Comparison of ENCODE assay signal across 21 mouse cellular contexts in genomic region chr5:89102560-89102959, GRCm38 (mm10).
DNase-seq lines count a peak whose midpoint lies in the region; ATAC-seq and TF ChIP-seq lines count a peak whose summit lies in the region.
"Had no signal": no experiment of that assay in that cellular context is flagged by ENCODE, and none has a peak within 500 bp of the region (broad histone marks: within the 10 kb centered on the region; RNA-seq: fewer than 3 reads in every experiment).

No protein-coding gene starts in this region.

- no peak overlapping the region for H3K4me3 ChIP-seq in heart, embryonic 10.5 days
- H3K4me3 ChIP-seq in midbrain, embryonic 11.5 days (ENCODE audit: low read depth, low read length): no peak overlapping the region
- no peak overlapping the region for H3K4me3 ChIP-seq in midbrain, postnatal 0 days (ENCODE audit: low read depth, low read length)
- H3K4me3 ChIP-seq: embryonic facial prominence, embryonic 12.5 days; forebrain, embryonic 12.5 days; heart, embryonic 15.5 days; hindbrain, embryonic 10.5 days had no signal

- no peak overlapping the region for H3K9ac ChIP-seq in midbrain, embryonic 11.5 days (ENCODE audit: low read length)
- no peak overlapping the region for H3K9ac ChIP-seq in midbrain, postnatal 0 days (replicated peaks; ENCODE audit: low read length, poor library complexity, severe bottlenecking)
- H3K9ac ChIP-seq: embryonic facial prominence, embryonic 12.5 days; forebrain, embryonic 12.5 days; heart, embryonic 15.5 days; hindbrain, embryonic 14.5 days had no signal

- 75% methylated on average over 4 of the region's 4 CpGs for WGBS in heart, embryonic 10.5 days
- 79% methylated on average over 4 of the region's 4 CpGs for WGBS in midbrain, embryonic 11.5 days
- 75% methylated on average over 4 of the region's 4 CpGs for WGBS in midbrain, postnatal 0 days

- TF ChIP-seq CTCF in midbrain, postnatal 0 days (IDR thresholded peaks at IDR 0.05): no peak

- H3K4me2 ChIP-seq in midbrain, embryonic 11.5 days: no peak overlapping the region
- no peak overlapping the region for H3K4me2 ChIP-seq in midbrain, postnatal 0 days (ENCODE audit: low read depth, low read length, poor library complexity, severe bottlenecking)
- H3K4me2 ChIP-seq: embryonic facial prominence, embryonic 12.5 days; forebrain, embryonic 12.5 days; heart, embryonic 11.5 days; heart, embryonic 15.5 days; hindbrain, embryonic 14.5 days had no signal

- no peaks in the 10 kb centered on the region for H3K36me3 ChIP-seq in heart, embryonic 10.5 days
- no peaks in the 10 kb centered on the region for H3K36me3 ChIP-seq in midbrain, embryonic 11.5 days (ENCODE audit: control insufficient read depth, insufficient read depth, low read length)
- no peaks in the 10 kb centered on the region for H3K36me3 ChIP-seq in midbrain, postnatal 0 days (ENCODE audit: insufficient read depth, low read length)
- H3K36me3 ChIP-seq: embryonic facial prominence, embryonic 12.5 days; forebrain, embryonic 12.5 days; heart, embryonic 15.5 days; hindbrain, embryonic 10.5 days had no signal

- H3K27ac ChIP-seq in heart, embryonic 10.5 days: no peak overlapping the region
- H3K27ac ChIP-seq in midbrain, embryonic 11.5 days (ENCODE audit: low read depth, low read length): no peak overlapping the region
- no peak overlapping the region for H3K27ac ChIP-seq in midbrain, postnatal 0 days (ENCODE audit: low read depth, low read length)
- H3K27ac ChIP-seq: embryonic facial prominence, embryonic 12.5 days; forebrain, embryonic 12.5 days; heart, embryonic 15.5 days; hindbrain, embryonic 10.5 days; hindbrain, embryonic 14.5 days had no signal

- peak; percentile 30 for DNase-seq in heart, adult 11 months
- DNase-seq in heart, embryonic 10.5 days (ENCODE audit: low spot score): no peak
- DNase-seq in midbrain, embryonic 11.5 days (ENCODE audit: low spot score, missing footprints): peak; percentile 10
- no peak for DNase-seq in midbrain, postnatal 0 days (ENCODE audit: low spot score)
- peak; percentile 25 to 48 for DNase-seq in layer of hippocampus, postnatal 36 days
- no peak for DNase-seq in lung, postnatal 14 days
- DNase-seq: adrenal gland, adult 2 months; adrenal gland, postnatal 25 days; cerebellum, adult 2 months; cerebellum, postnatal 10 days; embryo, embryonic 11 days; gastrocnemius, postnatal 36 days; heart, adult 18-20 months; heart, postnatal 14 days had no signal

- H3K27me3 ChIP-seq in heart, embryonic 10.5 days (ENCODE audit: insufficient read depth, poor library complexity, severe bottlenecking): no peaks in the 10 kb centered on the region
- H3K27me3 ChIP-seq in midbrain, embryonic 11.5 days (ENCODE audit: control insufficient read depth, insufficient read depth, low read length): no peaks in the 10 kb centered on the region
- H3K27me3 ChIP-seq in midbrain, postnatal 0 days (ENCODE audit: insufficient read depth, low read length): no peaks in the 10 kb centered on the region
- H3K27me3 ChIP-seq: CH12.LX; embryonic facial prominence, embryonic 12.5 days; forebrain, embryonic 12.5 days; heart, embryonic 15.5 days had no signal

- no peak for ATAC-seq in midbrain, embryonic 11.5 days (ENCODE audit: low FRiP score)
- ATAC-seq in midbrain, postnatal 0 days (ENCODE audit: low FRiP score): no peak

- peaks cover 16% of the 10 kb centered on the region; the same call in 1 of the 2 replicates for H3K4me1 ChIP-seq in heart, embryonic 10.5 days
- H3K4me1 ChIP-seq in midbrain, embryonic 11.5 days (ENCODE audit: control insufficient read depth, insufficient read depth, low read length): no peaks in the 10 kb centered on the region
- no peaks in the 10 kb centered on the region for H3K4me1 ChIP-seq in midbrain, postnatal 0 days (ENCODE audit: insufficient read depth, low read length)
- H3K4me1 ChIP-seq: embryonic facial prominence, embryonic 12.5 days; forebrain, embryonic 12.5 days had no signal

- H3K9me3 ChIP-seq in heart, embryonic 10.5 days: no peaks in the 10 kb centered on the region
- no peaks in the 10 kb centered on the region for H3K9me3 ChIP-seq in midbrain, embryonic 11.5 days (ENCODE audit: control insufficient read depth, low read length)
- H3K9me3 ChIP-seq in midbrain, postnatal 0 days (ENCODE audit: low read length): no peaks in the 10 kb centered on the region
- H3K9me3 ChIP-seq: embryonic facial prominence, embryonic 12.5 days; forebrain, embryonic 12.5 days; heart, embryonic 15.5 days; hindbrain, embryonic 10.5 days had no signal

Comparison
In these comparisons a context has a peak if more than half of its experiments do, and no peak if none do; other contexts are left out.
1. DNase-seq: peak in heart, adult 11 months (single experiment), midbrain, embryonic 11.5 days (single experiment) and layer of hippocampus, postnatal 36 days (2 of 2); none in heart, embryonic 10.5 days (single experiment), midbrain, postnatal 0 days (single experiment) and lung, postnatal 14 days (single experiment).